Mouse (Mus musculus): ENCODE results near the gene Abca13. TPM values are rescaled to one million over a fixed set of nuclear protein-coding genes. Genes with fewer than 3 reads are reported as not detected.

Gene Abca13
- polyA plus RNA-seq, 1 experiment from 2014 or later, result 0.01 TPM

GRCm38 (mm10) chr11:9666648-9667255 lies 475.0 kb downstream of the Abca13 start:
- in situ Hi-C loops (cut with MboI; ENCODE audit: low pct_unique_long_range_greater_than_20kb), result no loop called here

GRCm38 (mm10) chr11:9669430-9669829 lies 477.7 kb downstream of the Abca13 start:
- CTCF ChIA-PET, result no interaction called here
- in situ Hi-C loops (cut with MboI; ENCODE audit: low pct_unique_long_range_greater_than_20kb), result no loop called here
- POLR2A ChIA-PET, result no interaction called here
- peaks cover 5% of the 10 kb centered on the region for H3K27me3 ChIP-seq
- DNase-seq (ENCODE audit: low read depth, low spot score), result no peak
- TF ChIP-seq CTCF (IDR thresholded peaks at IDR 0.05), result no peak
- no peak for ATAC-seq

More at GRCm38 (mm10) chr11:9666648-9667255, 475.0 kb downstream of the Abca13 start:
- CTCF ChIA-PET, result no interaction called here
- TF ChIP-seq CTCF (IDR thresholded peaks at IDR 0.05), result no peak
- ATAC-seq, result no peak
- no peak for DNase-seq (ENCODE audit: low read depth, low spot score)
- peaks cover 5% of the 10 kb centered on the region for H3K27me3 ChIP-seq
- POLR2A ChIA-PET, result no interaction called here

DNA sequence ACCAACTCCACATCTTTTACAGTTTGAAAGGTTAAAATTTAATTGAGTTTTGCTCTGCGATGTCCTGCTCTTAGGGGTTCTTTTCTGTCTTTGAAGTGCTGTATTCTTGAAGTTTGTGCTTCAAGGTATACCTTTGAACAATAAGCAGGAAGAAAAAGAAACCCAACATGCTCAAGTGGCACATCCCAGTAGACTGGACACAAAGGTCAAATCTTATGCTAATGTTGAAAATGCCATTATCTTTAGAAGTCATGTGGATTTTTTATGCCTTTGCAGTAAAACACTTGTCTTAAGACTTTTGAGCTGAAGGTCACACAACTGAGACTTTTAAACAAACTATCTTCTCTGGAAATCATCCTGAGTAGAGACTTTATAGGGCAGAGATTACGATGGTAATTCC lies 493.2 kb downstream of the Abca13 start:
- in situ Hi-C loops (cut with MboI; ENCODE audit: low pct_unique_long_range_greater_than_20kb), result no loop called here
- no peak for ATAC-seq
- no peaks in the 10 kb centered on the region for H3K27me3 ChIP-seq
- ChIA-PET POLR2A (no interaction called here), CTCF (no interaction called here)
- DNase-seq (ENCODE audit: low read depth, low spot score), result no peak
- TF ChIP-seq CTCF (IDR thresholded peaks at IDR 0.05), result no peak

- H3K27me3 ChIP-seq, result peaks cover 9% of the 10 kb centered on the region
- CTCF ChIA-PET, result no interaction called here
- POLR2A ChIA-PET, result no interaction called here
- no peak for ATAC-seq
- in situ Hi-C loops (cut with MboI; ENCODE audit: low pct_unique_long_range_greater_than_20kb), result no loop called here
- no peak for TF ChIP-seq CTCF (IDR thresholded peaks at IDR 0.05)
- DNase-seq (ENCODE audit: low read depth, low spot score), result no peak
Measured at GRCm38 (mm10) chr11:9705190-9705589, 513.4 kb downstream of the Abca13 start.

DNA sequence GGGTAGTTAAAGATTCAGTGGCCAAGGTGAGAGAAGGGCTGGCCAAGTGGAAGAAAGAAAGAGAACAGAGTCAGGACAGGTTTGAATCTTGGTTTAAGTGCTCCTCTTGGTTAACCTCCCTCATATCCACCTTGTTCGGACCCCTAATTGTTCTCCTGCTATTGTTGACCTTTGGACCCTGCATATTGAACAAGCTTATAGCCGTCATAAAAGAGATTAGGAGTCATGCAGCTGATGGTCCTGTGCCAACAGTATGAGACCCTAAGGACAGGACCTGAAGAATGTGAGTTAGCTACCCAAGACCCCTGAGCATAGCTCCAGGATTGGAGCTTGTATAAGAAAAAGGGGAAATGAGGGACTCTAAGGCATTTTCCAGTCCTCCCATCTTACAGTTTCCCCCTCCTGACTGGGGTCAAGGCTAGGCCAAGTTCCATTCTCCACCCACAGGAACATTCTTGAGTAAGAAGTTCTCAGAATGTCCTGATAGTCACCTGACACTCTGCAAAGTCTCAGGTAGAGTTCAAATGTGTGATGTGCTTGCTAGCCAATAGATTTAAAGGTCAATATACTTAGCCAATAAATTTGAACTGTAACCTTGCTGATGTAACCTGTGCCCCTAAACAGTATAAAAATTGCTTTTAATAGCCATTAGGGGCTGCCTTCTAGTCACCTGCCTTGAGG lies 536.2 kb downstream of the Abca13 start:
- no peak for ATAC-seq
- TF ChIP-seq CTCF (IDR thresholded peaks at IDR 0.05), result no peak
- CTCF ChIA-PET, result no interaction called here
- POLR2A ChIA-PET, result no interaction called here
- in situ Hi-C loops (cut with MboI; ENCODE audit: low pct_unique_long_range_greater_than_20kb), result no loop called here
- no peak for DNase-seq (ENCODE audit: low read depth, low spot score)
- H3K27me3 ChIP-seq, result no peaks in the 10 kb centered on the region

GRCm38 (mm10) chr11:9731300-9731699 lies 539.6 kb downstream of the Abca13 start:
- no peak for TF ChIP-seq CTCF (IDR thresholded peaks at IDR 0.05)
- no peak for DNase-seq (ENCODE audit: low read depth, low spot score)
- ATAC-seq, result no peak
- in situ Hi-C loops (cut with MboI; ENCODE audit: low pct_unique_long_range_greater_than_20kb), result no loop called here
- POLR2A ChIA-PET, result no interaction called here
- CTCF ChIA-PET, result interaction anchor here (3.4 kb wide), 1 partner anchor 22 kb away, joined by 11 read pairs; no protein-coding TSS in a partner anchor
- H3K27me3 ChIP-seq, result no peaks in the 10 kb centered on the region

Other genes with a start within 250 kb of the Abca13 start
- 0.09 TPM for gene Pkd1l1, start 218.7 kb upstream of the Abca13 start, polyA plus RNA-seq (2021)
- gene Hus1, start 180.8 kb upstream of the Abca13 start, polyA plus RNA-seq (2021), result 10.1 TPM
- 2.6 TPM for gene Gm11992, start 143.3 kb upstream of the Abca13 start, polyA plus RNA-seq (2021)
- 0.47 TPM for gene Sun3, start 143.0 kb upstream of the Abca13 start, polyA plus RNA-seq (2021)
- 34.6 TPM for gene Upp1, start 73.8 kb upstream of the Abca13 start, polyA plus RNA-seq (2021)